Mouse (Mus musculus) layer of hippocampus, postnatal 25 days (tissue): ENCODE measurements around the gene Hephl1. TPM values are rescaled to one million over a fixed set of nuclear protein-coding genes. Genes with fewer than 3 reads are reported as not detected.

Experiments used
- DNase-seq, 2 experiments: peaks; one replicate each; pipeline ENCODE4 v3.0.0; 2022; ENCODE audit warnings: mixed read lengths in 2 of 2, low spot score in 1 of 2; ENCODE audit errors: extremely low spot score in 1 of 2
- total RNA-seq, 2 experiments: library from RNA; stranded (reverse); gene quantifications; 2 replicates each; pipeline ENCODE4 v1.2.3; 2021

Hephl1 gene
- total RNA-seq, 2 experiments from 2014 or later = not detected

DNA sequence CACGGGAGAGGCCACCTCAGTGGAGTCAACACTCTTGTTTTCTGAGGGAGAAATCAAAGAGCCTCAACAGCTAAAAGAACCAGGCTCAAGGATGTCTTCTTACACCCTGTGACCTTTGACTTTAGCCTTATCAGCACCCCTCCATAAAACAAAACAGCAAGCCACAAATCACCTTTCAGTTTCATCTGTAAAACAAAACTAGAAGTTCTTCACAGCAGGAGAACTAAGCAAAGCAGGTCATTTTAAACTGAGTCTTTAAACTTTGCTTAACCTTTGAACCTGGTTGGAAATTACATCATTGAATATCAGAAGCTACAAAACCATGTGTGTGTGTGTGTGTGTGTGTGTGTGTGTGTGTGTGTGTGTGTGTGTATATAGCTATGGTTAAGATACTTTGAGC, 47.7 kb downstream of the Hephl1 start:
- DNase-seq = no peak

DNA sequence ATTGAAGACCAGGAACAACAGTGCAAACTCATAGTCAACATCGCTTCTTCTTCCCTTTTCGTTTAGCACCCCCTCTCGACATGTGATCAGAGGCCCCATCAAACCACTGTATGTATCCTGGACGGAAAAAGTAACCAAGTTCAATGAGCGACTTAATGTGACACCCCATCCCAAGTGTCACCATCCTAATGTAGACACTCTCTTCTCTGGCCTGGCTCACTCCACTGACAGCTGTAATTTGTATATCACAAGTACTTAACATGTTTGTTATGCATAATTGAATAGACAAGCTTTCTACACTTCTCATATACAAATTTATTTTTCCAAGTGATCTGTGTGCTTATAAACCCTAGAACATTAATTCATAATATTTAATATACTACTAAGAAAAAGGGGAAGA, 51.1 kb downstream of the Hephl1 start:
- DNase-seq = no peak

DNA sequence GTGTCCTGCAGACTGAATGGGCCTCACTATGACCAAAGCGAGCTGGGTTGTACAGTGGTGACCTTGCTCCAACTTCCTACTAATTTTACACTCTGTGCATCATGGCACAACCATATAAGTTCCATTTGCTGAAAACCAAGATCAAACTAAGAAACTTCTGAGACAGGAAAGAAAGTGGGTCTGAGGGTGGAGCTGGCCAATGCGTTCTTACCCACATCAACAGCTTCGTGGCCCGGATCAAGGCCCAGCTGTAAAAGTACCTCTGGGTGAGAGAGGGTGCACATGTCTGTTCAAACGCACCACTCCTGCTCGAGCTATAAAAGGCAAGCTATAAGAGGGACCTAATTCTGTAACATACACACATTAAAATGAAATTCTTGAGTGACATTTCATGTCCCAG, 51.9 kb downstream of the Hephl1 start:
- no peak for DNase-seq

- DNase-seq = no peak
Measured at GRCm38 (mm10) chr9:15045740-15046139, 66.2 kb downstream of the Hephl1 start.

GRCm38 (mm10) chr9:15045084-15045669, 66.7 kb downstream of the Hephl1 start, which contains the start of gene Panx1:
TSS of gene Panx1 (minus strand) at chr9:15045478.
- DNase-seq = peak; percentile 52 to 60

GRCm38 (mm10) chr9:15044391-15045083, 67.4 kb downstream of the Hephl1 start:
- DNase-seq = no peak

DNA sequence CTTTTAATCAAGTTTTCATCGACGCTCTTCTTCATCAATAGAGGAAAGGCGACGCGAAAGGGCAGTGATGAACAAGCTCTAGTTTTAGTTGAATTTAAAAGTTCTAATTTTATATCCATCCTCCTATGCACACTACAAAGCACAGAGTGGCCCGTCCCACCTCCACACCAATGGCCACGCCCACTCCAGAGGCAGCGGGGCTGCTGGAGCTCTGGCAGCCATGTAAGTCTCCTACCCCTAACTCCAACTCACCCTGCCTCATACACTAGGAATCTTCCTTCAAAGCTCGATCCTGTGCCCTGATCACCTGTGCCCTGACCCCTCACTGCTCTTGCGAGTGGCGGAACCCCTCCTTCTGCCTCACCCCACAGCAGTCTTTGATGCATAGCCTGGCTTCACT, 70.4 kb downstream of the Hephl1 start:
- DNase-seq = no peak

DNA sequence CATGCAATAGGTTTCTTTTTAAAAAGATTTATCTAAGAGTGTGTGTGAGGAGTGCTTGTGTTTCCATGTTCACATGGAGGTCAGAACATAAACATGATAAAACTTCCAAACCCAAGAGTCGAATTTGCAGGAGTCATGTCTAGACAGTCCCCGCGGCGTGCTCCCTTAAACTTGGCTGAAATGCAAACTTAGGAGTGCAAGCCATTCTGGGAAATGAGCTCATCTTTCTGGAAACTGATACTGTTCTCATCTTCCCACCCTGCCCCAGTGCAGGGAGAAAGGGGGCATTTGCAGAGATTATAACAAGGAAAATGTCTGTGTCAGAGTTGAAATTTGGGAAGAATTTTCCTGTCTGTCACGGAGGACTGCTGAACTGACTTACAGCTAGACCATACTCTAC, 72.1 kb downstream of the Hephl1 start:
- DNase-seq = no peak

- DNase-seq = no peak
Measured at GRCm38 (mm10) chr9:15037704-15038103, 74.2 kb downstream of the Hephl1 start.

- no peak for DNase-seq
Measured at GRCm38 (mm10) chr9:15037237-15037636, 74.7 kb downstream of the Hephl1 start.

- DNase-seq = no peak
Measured at GRCm38 (mm10) chr9:15036807-15037206, 75.1 kb downstream of the Hephl1 start.

GRCm38 (mm10) chr9:15036405-15036804, 75.5 kb downstream of the Hephl1 start:
- DNase-seq = no peak

DNA sequence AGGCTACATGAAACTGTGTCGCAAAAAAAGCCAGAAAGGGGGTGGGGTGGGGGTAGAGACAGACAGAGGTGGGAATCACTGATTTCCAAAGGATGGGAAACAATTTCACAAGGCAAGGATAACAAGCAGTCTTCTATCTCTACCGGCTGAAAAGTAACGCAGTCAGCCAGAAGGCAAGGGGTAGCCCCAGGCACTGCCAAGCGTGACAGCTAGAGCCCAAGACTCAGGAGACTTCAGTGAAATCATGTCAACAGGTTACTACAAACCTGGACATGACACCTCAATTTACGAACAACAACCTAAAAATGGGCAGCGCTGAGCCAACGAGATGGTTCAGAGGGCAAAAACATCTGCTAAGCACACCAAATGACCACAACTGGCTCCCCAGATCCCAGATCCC, 75.9 kb downstream of the Hephl1 start:
- no peak for DNase-seq

- no peak for DNase-seq
Measured at GRCm38 (mm10) chr9:15034546-15035273, 77.2 kb downstream of the Hephl1 start.

- peak in 1 of 2 experiments; percentile 38 for DNase-seq
Measured at GRCm38 (mm10) chr9:15033568-15034160, 78.2 kb downstream of the Hephl1 start.

GRCm38 (mm10) chr9:15032797-15033196, 79.1 kb downstream of the Hephl1 start:
- DNase-seq = no peak

DNA sequence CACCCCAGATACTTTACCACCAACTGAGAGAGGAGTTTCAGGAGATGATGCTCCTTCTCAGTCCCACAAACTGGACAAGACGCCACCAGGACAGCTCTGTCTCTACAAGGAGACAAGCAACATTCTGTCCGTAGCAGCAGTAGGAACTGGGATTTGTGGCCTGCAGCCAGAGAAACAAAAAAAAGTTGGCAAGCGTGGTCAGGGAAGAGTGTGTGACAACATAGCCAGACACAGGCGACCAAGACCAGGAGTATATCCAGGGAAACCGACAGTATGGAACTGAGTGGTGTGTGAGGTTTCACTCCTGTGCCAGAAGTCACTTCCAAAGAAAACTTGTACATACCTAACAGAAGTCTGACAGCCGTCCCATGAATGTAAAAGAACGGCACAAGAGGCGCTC, 81.1 kb downstream of the Hephl1 start:
- peak in 1 of 2 experiments; percentile 37 for DNase-seq

DNA sequence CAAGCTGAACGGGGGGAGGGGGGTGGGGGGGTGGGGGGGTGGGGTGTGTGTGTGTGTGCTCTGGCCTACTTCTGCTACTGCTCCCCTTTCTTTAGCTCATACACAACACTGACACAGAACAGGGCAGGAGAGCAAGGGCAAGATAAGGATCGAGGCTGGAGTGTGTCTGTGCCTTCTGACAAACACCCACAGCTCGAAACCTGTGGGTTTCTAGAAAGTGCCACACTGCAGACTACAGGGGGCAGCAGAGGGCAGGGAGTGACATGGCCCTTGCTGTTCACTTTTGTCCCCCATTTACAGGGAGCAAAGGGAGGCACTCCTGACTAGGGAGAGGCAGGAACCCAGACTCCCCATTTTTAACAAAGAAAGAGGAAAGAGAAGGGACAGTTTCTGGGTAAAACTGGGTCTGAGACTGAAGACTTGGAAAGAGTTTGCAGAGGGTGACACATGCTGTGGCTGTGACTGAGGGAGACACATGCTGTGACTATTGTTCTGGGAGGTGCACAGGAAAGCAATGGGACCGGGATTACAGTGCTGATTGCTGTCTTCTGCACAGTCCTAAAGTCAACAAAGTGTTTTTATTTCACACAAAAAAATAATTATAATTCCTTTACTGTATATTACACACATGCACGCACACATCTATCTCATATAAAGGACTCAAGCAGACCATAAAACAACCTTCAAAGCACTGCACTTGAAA, 82.7 kb downstream of the Hephl1 start:
- DNase-seq = peak in 1 of 2 experiments; percentile 68

- DNase-seq = no peak
Measured at GRCm38 (mm10) chr9:15027725-15028124, 84.2 kb downstream of the Hephl1 start.

GRCm38 (mm10) chr9:15023049-15023448, 88.9 kb downstream of the Hephl1 start:
- no peak for DNase-seq

GRCm38 (mm10) chr9:15021156-15021555, 90.8 kb downstream of the Hephl1 start:
- no peak for DNase-seq
